Mouse (Mus musculus) embryonic facial prominence, embryonic 12.5 days (tissue): ENCODE data around the gene Ppm1l. TPM values are rescaled to one million over a fixed set of nuclear protein-coding genes. Genes with fewer than 3 reads are reported as not detected.
"Not testable (repeated sequence)": the region's sequence is repeated elsewhere in the genome, so short reads cannot be mapped to it uniquely, and the experiment has no call there.

ENCODE experiments used
- ATAC-seq: fragments of 200-750 bp; cut with Nextera tagmentation; 2 replicates; pipeline ENCODE4 v1.8.0; 2017; ENCODE audit not compliant: insufficient number of reproducible peaks, insufficient read depth, low FRiP score, low TSS enrichment
- H3K27ac ChIP-seq: fragments of 300-500 bp; sonication (generic); 2 replicates; pipeline ENCODE4 v1.5.1; 2016; ENCODE audit warnings: mild to moderate bottlenecking
- H3K27me3 ChIP-seq: fragments of 300-500 bp; sonication (generic); 2 replicates; pipeline ENCODE4 v1.6.1; 2016; ENCODE audit warnings: mild to moderate bottlenecking, moderate library complexity
- H3K36me3 ChIP-seq: fragments of 300-500 bp; sonication (generic); 2 replicates; pipeline ENCODE4 v1.6.1; 2016; ENCODE audit warnings: mild to moderate bottlenecking
- H3K4me1 ChIP-seq: fragments of 300-500 bp; sonication (generic); 2 replicates; pipeline ENCODE4 v1.6.1; 2016
- H3K4me2 ChIP-seq: fragments of 300-500 bp; sonication (generic); replicated peaks from 2 replicates; pipeline ENCODE4 v1.6.1; 2016; ENCODE audit warnings: mild to moderate bottlenecking, moderate library complexity
- H3K4me3 ChIP-seq: fragments of 300-500 bp; sonication (generic); 2 replicates; pipeline ENCODE4 v1.5.1; 2016; ENCODE audit warnings: mild to moderate bottlenecking
- H3K9ac ChIP-seq: fragments of 300-500 bp; sonication (generic); 2 replicates; pipeline ENCODE4 v1.6.1; 2016; ENCODE audit warnings: mild to moderate bottlenecking, moderate library complexity
- H3K9me3 ChIP-seq: fragments of 300-500 bp; sonication (generic); 2 replicates; pipeline ENCODE4 v1.6.1; 2016; ENCODE audit warnings: mild to moderate bottlenecking, moderate library complexity
- WGBS: fragments of 180-500 bp; shearing (Covaris S2); methylation state at CpG from one replicate; pipeline ENCODE4 v1.1.7; 2016; 5-methylcytosine and 5-hydroxymethylcytosine counted together
- polyA plus RNA-seq: library from polyadenylated mRNA; unstranded; fragments of >200 nt; fragmentation: Nextera tagmentation; extraction: Ambion mirVana; gene quantifications from 2 replicates; pipeline ENCODE4 v1.2.1, GENCODE M21; 2016

Gene Ppm1l
- polyA plus RNA-seq, 1 experiment from 2014 or later: 11.9 TPM

DNA sequence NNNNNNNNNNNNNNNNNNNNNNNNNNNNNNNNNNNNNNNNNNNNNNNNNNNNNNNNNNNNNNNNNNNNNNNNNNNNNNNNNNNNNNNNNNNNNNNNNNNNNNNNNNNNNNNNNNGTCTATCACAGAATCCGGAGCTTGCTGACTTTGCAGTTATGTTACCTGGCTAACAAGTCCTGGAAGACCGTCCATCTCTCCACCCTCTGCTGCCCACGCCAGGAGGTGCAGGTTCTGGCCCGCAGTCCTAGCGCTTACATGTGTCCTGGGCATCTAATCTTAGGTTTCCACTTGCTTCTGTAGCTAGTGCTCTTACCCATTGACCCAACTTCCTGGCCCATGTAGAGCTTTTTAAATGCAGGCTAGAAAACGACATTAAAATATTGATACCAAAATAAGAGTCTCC is 99.5 kb downstream of the Ppm1l start:
- H3K36me3 ChIP-seq: no peaks in the 10 kb centered on the region
- H3K9me3 ChIP-seq: no peaks in the 10 kb centered on the region
- ATAC-seq: no peak
- H3K27ac ChIP-seq: no peak overlapping the region
- no peaks in the 10 kb centered on the region for H3K27me3 ChIP-seq
- H3K4me3 ChIP-seq: no peak overlapping the region
- H3K4me2 ChIP-seq: no peak overlapping the region
- WGBS: 88% methylated on average over 6 of the region's 6 CpGs
- H3K9ac ChIP-seq: no peak overlapping the region
- peaks cover 11% of the 10 kb centered on the region for H3K4me1 ChIP-seq

DNA sequence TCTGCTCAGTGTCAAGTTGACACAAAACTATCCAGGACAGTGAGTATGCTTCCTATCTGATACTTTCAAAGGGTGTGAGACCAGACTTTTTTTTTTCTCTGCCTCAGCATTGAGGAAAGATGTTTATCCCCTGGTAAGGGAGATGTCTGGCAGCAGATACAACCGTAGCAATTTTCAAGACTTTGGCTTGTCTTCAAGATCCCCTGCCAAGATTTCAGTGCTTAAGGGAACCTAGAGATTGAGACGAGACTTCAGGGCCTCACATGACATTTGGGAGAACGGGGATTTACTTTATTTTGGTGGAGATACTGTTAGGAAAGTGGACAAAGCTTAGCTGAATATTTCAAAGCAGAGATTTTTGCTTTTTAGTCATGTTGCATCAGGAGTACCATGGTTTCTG is 106.1 kb downstream of the Ppm1l start:
- 74% methylated on average over 3 of the region's 3 CpGs for WGBS
- H3K9me3 ChIP-seq: no peaks in the 10 kb centered on the region
- no peak for ATAC-seq
- no peaks in the 10 kb centered on the region for H3K36me3 ChIP-seq
- no peak overlapping the region for H3K4me3 ChIP-seq
- H3K4me1 ChIP-seq: no peaks in the 10 kb centered on the region
- H3K9ac ChIP-seq: no peak overlapping the region
- H3K27me3 ChIP-seq: no peaks in the 10 kb centered on the region
- H3K4me2 ChIP-seq: no peak overlapping the region
- no peak overlapping the region for H3K27ac ChIP-seq

- no peaks in the 10 kb centered on the region for H3K27me3 ChIP-seq
- H3K27ac ChIP-seq: no peak overlapping the region
- 56% methylated on average over 4 of the region's 4 CpGs for WGBS
- no peaks in the 10 kb centered on the region for H3K9me3 ChIP-seq
- H3K4me2 ChIP-seq: no peak overlapping the region
- H3K9ac ChIP-seq: no peak overlapping the region
- no peak for ATAC-seq
- H3K36me3 ChIP-seq: no peaks in the 10 kb centered on the region
- no peak overlapping the region for H3K4me3 ChIP-seq
- no peaks in the 10 kb centered on the region for H3K4me1 ChIP-seq
Observed at GRCm38 (mm10) chr3:69423371-69423770, 106.7 kb downstream of the Ppm1l start.

DNA sequence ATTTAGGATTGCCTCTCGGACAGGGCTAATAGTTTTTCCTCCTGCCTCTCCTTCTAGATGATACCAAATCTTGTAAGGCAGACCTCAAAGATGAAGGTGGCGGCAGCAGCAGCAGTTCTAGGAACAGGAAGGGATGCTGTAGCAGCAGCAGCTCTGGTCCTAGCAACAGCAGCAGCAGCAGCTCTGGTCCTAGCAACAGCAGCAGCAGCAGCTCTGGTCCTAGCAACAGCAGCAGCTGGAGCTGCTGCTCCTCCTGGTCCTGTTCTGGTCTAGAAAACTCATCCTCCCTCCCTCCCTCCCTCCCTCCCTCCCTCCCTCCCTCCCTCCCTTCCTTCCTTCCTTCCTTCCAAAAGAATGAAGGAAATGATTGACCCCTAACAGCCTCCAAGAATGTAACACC is 108.1 kb downstream of the Ppm1l start:
- not testable (repeated sequence) for H3K4me2 ChIP-seq, H3K4me1 ChIP-seq, ATAC-seq, H3K36me3 ChIP-seq, H3K27me3 ChIP-seq, H3K27ac ChIP-seq, H3K4me3 ChIP-seq, H3K9ac ChIP-seq, H3K9me3 ChIP-seq
- WGBS: 80% methylated on average over 2 of the region's 2 CpGs

- H3K4me2 ChIP-seq: no peak overlapping the region
- H3K27me3 ChIP-seq: no peaks in the 10 kb centered on the region
- H3K36me3 ChIP-seq: no peaks in the 10 kb centered on the region
- ATAC-seq: no peak
- no peaks in the 10 kb centered on the region for H3K4me1 ChIP-seq
- H3K27ac ChIP-seq: no peak overlapping the region
- no peaks in the 10 kb centered on the region for H3K9me3 ChIP-seq
- WGBS: 84% methylated on average over 4 of the region's 4 CpGs
- no peak overlapping the region for H3K9ac ChIP-seq
- H3K4me3 ChIP-seq: no peak overlapping the region
Observed at GRCm38 (mm10) chr3:69427259-69427658, 110.6 kb downstream of the Ppm1l start.

DNA sequence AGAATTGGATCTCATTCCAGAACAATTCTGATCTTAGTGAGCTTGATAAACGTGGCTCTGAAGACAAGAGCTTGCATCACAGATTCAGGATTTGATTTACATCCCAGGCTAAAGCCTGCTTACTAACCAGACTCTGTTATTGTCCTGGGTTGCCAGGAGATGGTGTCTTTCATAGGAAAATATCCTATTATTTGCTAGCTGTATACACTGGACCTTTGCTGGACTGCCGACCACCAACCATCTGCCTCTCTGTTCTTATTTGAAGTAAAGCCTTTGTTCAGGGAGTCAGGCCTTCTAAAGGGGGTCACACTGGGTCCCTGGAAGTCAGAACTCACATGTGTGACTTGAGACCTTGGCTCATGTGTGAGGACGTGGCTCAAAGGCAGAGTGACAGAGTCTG is 111.6 kb downstream of the Ppm1l start:
- Histone ChIP-seq H3K4me2 (no peak overlapping the region), H3K4me1 (no peaks in the 10 kb centered on the region), H3K9ac (no peak overlapping the region), H3K27ac (no peak overlapping the region), H3K36me3 (no peaks in the 10 kb centered on the region), H3K9me3 (no peaks in the 10 kb centered on the region), H3K27me3 (no peaks in the 10 kb centered on the region), H3K4me3 (no peak overlapping the region)
- no peak for ATAC-seq
- 61% methylated on average over 3 of the region's 3 CpGs for WGBS

GRCm38 (mm10) chr3:69429319-69429718 is 112.7 kb downstream of the Ppm1l start:
- no peak overlapping the region for H3K9ac ChIP-seq
- no peak overlapping the region for H3K27ac ChIP-seq
- 93% methylated on average over 5 of the region's 5 CpGs for WGBS
- no peak overlapping the region for H3K4me3 ChIP-seq
- no peaks in the 10 kb centered on the region for H3K27me3 ChIP-seq
- ATAC-seq: no peak
- no peaks in the 10 kb centered on the region for H3K9me3 ChIP-seq
- no peak overlapping the region for H3K4me2 ChIP-seq
- H3K36me3 ChIP-seq: no peaks in the 10 kb centered on the region
- no peaks in the 10 kb centered on the region for H3K4me1 ChIP-seq

GRCm38 (mm10) chr3:69433580-69433979 is 116.9 kb downstream of the Ppm1l start:
- H3K9me3 ChIP-seq: no peaks in the 10 kb centered on the region
- no peak overlapping the region for H3K9ac ChIP-seq
- H3K4me1 ChIP-seq: no peaks in the 10 kb centered on the region
- H3K27me3 ChIP-seq: no peaks in the 10 kb centered on the region
- no peak overlapping the region for H3K27ac ChIP-seq
- WGBS: 91% methylated on average over 10 of the region's 10 CpGs
- ATAC-seq: no peak
- H3K4me2 ChIP-seq: no peak overlapping the region
- no peak overlapping the region for H3K4me3 ChIP-seq
- H3K36me3 ChIP-seq: no peaks in the 10 kb centered on the region

DNA sequence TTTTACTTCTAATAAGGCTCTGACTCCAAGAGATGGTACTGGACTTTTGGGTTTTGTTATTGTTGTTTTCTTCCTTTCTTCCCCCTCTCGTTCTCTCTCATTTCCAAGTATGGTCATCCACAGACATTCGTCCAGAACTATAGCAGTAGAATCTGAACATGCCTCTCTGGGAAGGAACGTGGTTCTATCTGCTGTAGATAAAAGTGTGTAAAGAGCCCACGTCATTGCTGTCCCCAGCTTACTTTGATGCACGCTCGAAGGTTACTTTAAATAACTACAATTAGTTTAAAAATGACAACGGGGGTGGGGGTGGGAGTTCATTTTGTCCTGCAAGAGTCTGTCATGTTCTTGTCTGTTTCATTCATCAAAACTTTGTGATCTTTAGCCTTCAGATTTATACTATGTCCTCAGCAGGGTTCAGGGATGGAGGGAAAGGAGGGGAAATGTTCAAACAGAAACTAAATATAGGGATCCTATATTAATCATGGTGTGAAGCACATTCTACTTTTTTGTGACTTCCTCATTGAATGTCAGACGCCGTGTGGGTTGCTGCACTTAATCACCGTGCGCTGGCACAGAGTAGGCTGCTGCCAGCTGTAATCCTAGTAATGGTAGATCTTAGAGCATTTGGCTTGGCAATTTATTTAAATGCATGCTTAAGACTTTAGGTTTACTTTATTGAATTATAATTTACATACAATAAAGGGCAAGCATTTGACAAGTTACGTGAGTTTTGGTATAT is 122.3 kb downstream of the Ppm1l start:
- 84% methylated on average over 12 of the region's 12 CpGs for WGBS

GRCm38 (mm10) chr3:69440761-69441160 is 124.1 kb downstream of the Ppm1l start:
- Histone ChIP-seq H3K27ac (no peak overlapping the region), H3K4me3 (no peak overlapping the region), H3K4me1 (no peaks in the 10 kb centered on the region), H3K4me2 (no peak overlapping the region), H3K9me3 (no peaks in the 10 kb centered on the region), H3K9ac (no peak overlapping the region), H3K36me3 (no peaks in the 10 kb centered on the region), H3K27me3 (no peaks in the 10 kb centered on the region)
- WGBS: 67% methylated on average over 5 of the region's 5 CpGs
- ATAC-seq: no peak

More for the DNA sequence above, 122.3 kb downstream of the Ppm1l start:
- H3K27ac ChIP-seq: no peak overlapping the region
- H3K4me1 ChIP-seq: no peaks in the 10 kb centered on the region
- ATAC-seq: no peak
- no peak overlapping the region for H3K4me2 ChIP-seq
- H3K9me3 ChIP-seq: no peaks in the 10 kb centered on the region
- H3K4me3 ChIP-seq: no peak overlapping the region
- no peaks in the 10 kb centered on the region for H3K27me3 ChIP-seq
- no peak overlapping the region for H3K9ac ChIP-seq
- no peaks in the 10 kb centered on the region for H3K36me3 ChIP-seq

DNA sequence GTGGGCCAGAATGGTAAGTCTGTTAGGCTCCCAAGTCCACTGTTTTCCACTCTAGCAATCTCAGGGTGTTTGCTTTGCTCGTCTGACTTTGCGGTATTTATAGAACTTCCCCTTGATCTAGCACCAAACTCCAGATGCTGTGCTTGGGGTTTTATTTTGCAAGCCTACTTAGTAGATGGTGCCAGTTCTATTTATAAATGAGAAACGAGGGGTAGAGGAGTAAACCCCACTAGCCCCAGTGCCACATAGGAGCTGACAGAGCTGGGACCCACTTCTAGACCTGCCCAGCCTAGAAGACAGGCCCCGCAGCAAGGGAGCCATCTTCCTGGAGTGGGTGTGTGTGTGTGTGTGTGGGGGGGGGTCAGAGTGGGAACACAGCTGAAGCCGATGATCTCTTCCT is 130.3 kb downstream of the Ppm1l start:
- no peak for ATAC-seq
- Histone ChIP-seq H3K4me2 (no peak overlapping the region), H3K27ac (no peak overlapping the region), H3K9me3 (no peaks in the 10 kb centered on the region), H3K9ac (no peak overlapping the region), H3K36me3 (no peaks in the 10 kb centered on the region), H3K4me3 (no peak overlapping the region), H3K4me1 (no peaks in the 10 kb centered on the region), H3K27me3 (no peaks in the 10 kb centered on the region)
- 75% methylated on average over 5 of the region's 5 CpGs for WGBS

DNA sequence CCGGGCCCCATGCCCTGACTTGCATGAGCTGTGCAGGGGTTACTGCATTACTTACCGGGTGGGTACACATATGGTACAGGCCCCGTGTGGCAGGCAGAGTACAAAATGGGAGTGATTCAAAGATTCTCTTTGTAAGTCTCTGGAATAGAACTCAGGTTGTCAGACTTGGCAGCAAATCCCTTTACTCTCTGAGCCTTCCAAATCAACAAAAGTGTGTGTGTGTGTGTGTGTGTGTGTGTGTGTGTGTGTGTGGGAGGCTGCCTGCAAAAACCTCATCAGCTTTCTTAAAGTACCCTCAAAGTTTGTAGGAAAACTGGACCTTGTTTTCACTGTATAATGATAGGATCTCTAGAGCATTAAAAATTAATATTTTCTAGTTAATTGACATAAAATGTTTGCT is 132.4 kb downstream of the Ppm1l start:
- H3K36me3 ChIP-seq: no peaks in the 10 kb centered on the region
- no peaks in the 10 kb centered on the region for H3K9me3 ChIP-seq
- no peak for ATAC-seq
- no peak overlapping the region for H3K9ac ChIP-seq
- no peaks in the 10 kb centered on the region for H3K27me3 ChIP-seq
- no peak overlapping the region for H3K27ac ChIP-seq
- no peak overlapping the region for H3K4me3 ChIP-seq
- no peak overlapping the region for H3K4me2 ChIP-seq
- 79% methylated on average over 3 of the region's 3 CpGs for WGBS
- no peaks in the 10 kb centered on the region for H3K4me1 ChIP-seq
